Mouse (Mus musculus): ENCODE measurements around the gene Mrps6. TPM values are rescaled to one million over a fixed set of nuclear protein-coding genes. Genes with fewer than 3 reads are reported as not detected.

Gene Mrps6
- total and polyA plus RNA-seq, 2 experiments from 2014 or later, result 33.6 to 157 TPM

- WGBS, result 96% methylated on average over 15 of the region's 15 CpGs
- Histone ChIP-seq H3K27ac (ENCODE audit: low read depth, low read length) (no peak overlapping the region), H3K4me2 (ENCODE audit: low read depth) (no peak overlapping the region), H3K4me3 (ENCODE audit: low read depth, low read length) (no peak overlapping the region), H3K27me3 (ENCODE audit: insufficient read depth, low read length) (no peaks in the 10 kb centered on the region), H3K9me3 (ENCODE audit: low read length) (no peaks in the 10 kb centered on the region), H3K36me3 (ENCODE audit: insufficient read depth) (no peaks in the 10 kb centered on the region), H3K4me1 (ENCODE audit: insufficient read depth) (peaks cover 5% of the 10 kb centered on the region; the same call in 1 of the 2 replicates), H3K9ac (no peak overlapping the region)
- no peak for ATAC-seq
- 0 out of 2 replicates have a peak, but pooled peaks have one; percentile 13 for TF ChIP-seq CTCF (IDR thresholded peaks at IDR 0.05; ENCODE audit: low read depth)
- DNase-seq, result no peak
Measured at GRCm38 (mm10) chr16:92136275-92136674, 78.2 kb downstream of the Mrps6 start.

GRCm38 (mm10) chr16:92139386-92140261 is 81.6 kb downstream of the Mrps6 start:
- no peak for TF ChIP-seq CTCF (IDR thresholded peaks at IDR 0.05; ENCODE audit: low read depth)
- H3K36me3 ChIP-seq (ENCODE audit: insufficient read depth), result no peaks in the 10 kb centered on the region
- H3K27me3 ChIP-seq (ENCODE audit: insufficient read depth, low read length), result no peaks in the 10 kb centered on the region
- H3K4me2 ChIP-seq (ENCODE audit: low read depth), result no peak overlapping the region
- H3K4me1 ChIP-seq (ENCODE audit: insufficient read depth), result peaks cover 5% of the 10 kb centered on the region; the same call in 1 of the 2 replicates
- ATAC-seq (peak; percentile 25), DNase-seq (peak; percentile 32)
- H3K4me3 ChIP-seq (ENCODE audit: low read depth, low read length), result no peak overlapping the region
- H3K9me3 ChIP-seq (ENCODE audit: low read length), result no peaks in the 10 kb centered on the region
- H3K9ac ChIP-seq, result no peak overlapping the region
- 26% methylated on average over 15 of the region's 15 CpGs for WGBS
- peak overlapping the region; percentile 36; the same call in 1 of the 2 replicates for H3K27ac ChIP-seq (ENCODE audit: low read depth, low read length)

- WGBS, result 72% methylated on average over 9 of the region's 9 CpGs
Measured at GRCm38 (mm10) chr16:92140328-92140727, 82.3 kb downstream of the Mrps6 start.

DNA sequence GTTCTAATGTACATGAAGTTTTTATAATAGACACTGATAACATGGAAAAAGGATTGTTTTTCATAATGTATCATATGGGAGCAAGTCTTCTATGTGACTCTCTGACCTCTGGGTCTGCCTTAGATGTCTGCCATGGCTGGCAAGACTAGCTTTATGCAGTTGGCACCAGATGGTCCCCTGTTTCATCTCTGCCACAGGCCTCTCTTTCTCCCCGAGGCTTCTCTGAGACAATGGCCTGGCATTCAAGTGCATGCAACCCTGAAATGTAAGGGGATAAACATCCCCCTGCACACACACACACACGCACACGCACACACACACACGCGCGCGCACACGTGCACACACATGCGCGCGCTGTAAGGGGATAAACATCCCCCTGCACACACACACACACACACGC is 83.0 kb downstream of the Mrps6 start:
- no peak for TF ChIP-seq CTCF (IDR thresholded peaks at IDR 0.05; ENCODE audit: low read depth)
- no peak overlapping the region for H3K27ac ChIP-seq (ENCODE audit: low read depth, low read length)
- no peak for ATAC-seq
- no peak overlapping the region for H3K4me3 ChIP-seq (ENCODE audit: low read depth, low read length)
- H3K9me3 ChIP-seq (ENCODE audit: low read length), result no peaks in the 10 kb centered on the region
- 79% methylated on average over 12 of the region's 12 CpGs for WGBS
- H3K4me1 ChIP-seq (ENCODE audit: insufficient read depth), result peaks cover 5% of the 10 kb centered on the region; the same call in 1 of the 2 replicates
- DNase-seq, result no peak
- no peak overlapping the region for H3K9ac ChIP-seq
- no peak overlapping the region for H3K4me2 ChIP-seq (ENCODE audit: low read depth)
- no peaks in the 10 kb centered on the region for H3K36me3 ChIP-seq (ENCODE audit: insufficient read depth)
- no peaks in the 10 kb centered on the region for H3K27me3 ChIP-seq (ENCODE audit: insufficient read depth, low read length)

More at GRCm38 (mm10) chr16:92140328-92140727, 82.3 kb downstream of the Mrps6 start:
- DNase-seq (no peak), ATAC-seq (no peak)
- peaks cover 5% of the 10 kb centered on the region; the same call in 1 of the 2 replicates for H3K4me1 ChIP-seq (ENCODE audit: insufficient read depth)
- H3K4me2 ChIP-seq (ENCODE audit: low read depth), result no peak overlapping the region
- no peak overlapping the region for H3K4me3 ChIP-seq (ENCODE audit: low read depth, low read length)
- no peaks in the 10 kb centered on the region for H3K36me3 ChIP-seq (ENCODE audit: insufficient read depth)
- no peaks in the 10 kb centered on the region for H3K27me3 ChIP-seq (ENCODE audit: insufficient read depth, low read length)
- H3K27ac ChIP-seq (ENCODE audit: low read depth, low read length), result no peak overlapping the region
- no peaks in the 10 kb centered on the region for H3K9me3 ChIP-seq (ENCODE audit: low read length)
- no peak overlapping the region for H3K9ac ChIP-seq
- no peak for TF ChIP-seq CTCF (IDR thresholded peaks at IDR 0.05; ENCODE audit: low read depth)

- peaks cover 5% of the 10 kb centered on the region; the same call in 1 of the 2 replicates for H3K4me1 ChIP-seq (ENCODE audit: insufficient read depth)
- no peak for ATAC-seq
- H3K4me3 ChIP-seq (ENCODE audit: low read depth, low read length), result no peak overlapping the region
- no peak overlapping the region for H3K4me2 ChIP-seq (ENCODE audit: low read depth)
- H3K36me3 ChIP-seq (ENCODE audit: insufficient read depth), result no peaks in the 10 kb centered on the region
- no peak overlapping the region for H3K27ac ChIP-seq (ENCODE audit: low read depth, low read length)
- H3K9ac ChIP-seq, result no peak overlapping the region
- 17% methylated on average over 9 of the region's 9 CpGs for WGBS
- no peak for TF ChIP-seq CTCF (IDR thresholded peaks at IDR 0.05; ENCODE audit: low read depth)
- H3K9me3 ChIP-seq (ENCODE audit: low read length), result no peaks in the 10 kb centered on the region
- no peak for DNase-seq
- no peaks in the 10 kb centered on the region for H3K27me3 ChIP-seq (ENCODE audit: insufficient read depth, low read length)
Measured at GRCm38 (mm10) chr16:92142426-92143012, 84.4 kb downstream of the Mrps6 start.

DNA sequence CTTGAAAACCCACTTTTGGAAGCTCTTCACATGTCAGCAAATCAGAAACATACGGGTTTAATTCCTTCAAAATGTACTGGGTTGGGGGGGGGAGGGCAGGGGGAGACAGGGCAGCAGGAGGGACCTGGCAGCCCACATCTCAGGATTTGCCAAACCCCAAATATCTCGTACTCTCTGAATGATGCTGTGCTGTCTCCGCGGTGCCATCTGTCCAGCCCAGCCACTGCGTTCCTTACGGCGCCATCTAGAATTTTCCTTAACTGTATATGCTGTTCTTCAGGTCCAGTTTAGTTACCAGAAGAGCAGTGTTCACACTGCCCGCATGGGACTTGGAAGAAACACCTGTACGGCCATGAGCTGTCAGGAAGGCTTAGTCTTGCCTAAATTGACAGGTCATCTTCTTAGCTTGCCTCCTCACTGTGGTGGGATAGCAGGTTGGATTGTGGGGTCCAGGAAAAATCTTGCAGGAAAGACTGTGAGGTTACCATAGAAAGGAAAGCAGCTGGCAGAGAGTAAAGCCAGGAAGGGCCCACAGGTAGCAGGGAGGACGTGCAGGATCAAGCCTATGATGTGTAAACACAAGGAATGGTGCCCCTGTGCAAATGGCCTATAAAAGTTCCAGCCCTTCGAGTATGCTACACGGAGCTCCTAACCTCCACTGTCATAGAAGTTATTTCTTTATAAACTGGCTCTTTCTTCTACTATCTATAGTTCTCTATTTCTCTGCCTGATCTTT is 89.7 kb downstream of the Mrps6 start:
- WGBS, result 84% methylated on average over 12 of the region's 12 CpGs
- ATAC-seq, result peak; percentile 34; the same call in 1 of the 2 replicates

More for the DNA sequence above, 89.7 kb downstream of the Mrps6 start:
- no peak for DNase-seq
- Histone ChIP-seq H3K4me1 (ENCODE audit: insufficient read depth) (no peaks in the 10 kb centered on the region), H3K4me2 (ENCODE audit: low read depth) (no peak overlapping the region), H3K4me3 (ENCODE audit: low read depth, low read length) (no peak overlapping the region), H3K36me3 (ENCODE audit: insufficient read depth) (no peaks in the 10 kb centered on the region), H3K27ac (ENCODE audit: low read depth, low read length) (no peak overlapping the region), H3K27me3 (ENCODE audit: insufficient read depth, low read length) (no peaks in the 10 kb centered on the region), H3K9ac (no peak overlapping the region), H3K9me3 (ENCODE audit: low read length) (no peaks in the 10 kb centered on the region)
- no peak for TF ChIP-seq CTCF (IDR thresholded peaks at IDR 0.05; ENCODE audit: low read depth)

Data from forebrain, postnatal 0 days (tissue).